Mouse (Mus musculus) inflammation-experienced regulatory T-cells, adult 6 months (primary cell): ENCODE measurements around the gene Pbx3. TPM values are rescaled to one million over a fixed set of nuclear protein-coding genes. Genes with fewer than 3 reads are reported as not detected.

Experiments used
- ATAC-seq: one replicate; pipeline ENCODE4 v1.8.0; 2017
- polyA plus RNA-seq, 3 experiments: library from polyadenylated mRNA; unstranded; fragments of 100-300 nt; shearing (Covaris generic); gene quantifications; one replicate each; pipeline ENCODE4 v1.2.1; 2017

The Pbx3 gene
- polyA plus RNA-seq, 3 experiments from 2014 or later: 1.2 to 3.4 (median 1.6) TPM

DNA sequence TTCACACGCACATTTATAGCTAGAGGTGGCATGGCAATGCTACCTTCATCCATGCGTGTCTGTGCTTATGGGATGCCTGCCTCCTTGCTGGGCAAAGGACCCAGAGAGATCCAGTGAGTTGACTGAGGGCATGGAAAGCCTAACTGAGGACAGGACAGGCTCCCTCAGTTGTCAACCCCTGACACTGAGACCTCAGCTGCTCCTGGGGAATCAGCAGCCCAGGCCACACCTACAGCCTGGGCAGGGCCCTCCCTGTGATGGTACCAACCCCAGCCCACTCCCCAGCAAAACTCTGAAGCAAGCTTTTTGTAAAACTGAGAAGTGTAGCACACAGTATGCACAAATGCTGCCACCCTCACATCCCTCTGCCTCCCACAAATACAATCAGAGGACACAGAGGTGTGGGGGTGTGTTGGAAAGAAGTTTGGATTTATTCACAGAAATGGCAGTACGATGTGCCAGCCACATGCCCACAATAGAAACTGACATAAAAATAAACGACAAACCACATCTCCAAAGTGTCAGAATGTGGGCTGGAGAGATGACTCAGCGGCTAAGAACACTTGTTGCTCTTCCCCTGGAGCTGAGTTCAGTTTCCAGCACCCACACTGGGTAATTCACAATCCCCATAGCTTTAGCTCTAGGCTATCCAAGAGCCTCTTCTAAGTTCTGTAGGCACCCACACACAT lies 233.3 kb downstream of the Pbx3 start:
- no peak for ATAC-seq

DNA sequence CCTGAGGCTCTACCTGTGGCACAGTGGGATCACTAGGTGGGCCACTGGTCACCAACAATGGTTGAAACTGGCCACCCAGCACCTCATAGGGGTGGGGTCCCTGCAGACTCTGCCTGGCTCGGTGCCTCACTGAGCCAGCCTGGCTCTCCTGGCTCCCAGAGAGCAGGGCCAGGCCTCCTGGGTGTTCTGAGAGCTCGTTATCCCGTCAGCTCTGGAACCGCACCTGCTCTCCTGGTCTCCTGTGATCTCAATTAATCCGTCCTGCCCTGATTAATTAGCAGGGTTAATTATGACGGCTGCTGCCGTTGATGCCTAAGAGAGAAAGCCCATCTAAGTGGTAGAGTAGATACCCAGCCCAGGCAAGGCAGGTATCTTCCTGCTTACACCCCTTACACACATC lies 237.6 kb downstream of the Pbx3 start:
- ATAC-seq: no peak

DNA sequence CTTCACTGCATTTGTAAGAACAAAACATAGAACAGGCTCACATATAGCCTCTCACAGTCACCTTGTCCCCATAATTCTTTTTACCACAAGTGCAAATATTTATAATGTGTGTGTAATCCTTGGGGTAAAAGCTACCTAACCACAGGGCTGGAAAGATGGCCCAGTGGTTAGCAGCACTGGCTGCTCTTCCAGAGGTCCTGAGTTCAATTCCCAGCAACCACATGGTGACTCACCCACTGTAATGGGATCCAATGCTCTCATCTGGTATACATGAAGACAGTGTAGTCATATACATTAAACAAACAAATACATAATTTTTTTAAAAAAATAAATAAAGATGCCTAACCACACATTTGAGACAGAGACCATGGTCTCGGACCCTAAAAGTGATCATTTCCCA lies 240.2 kb downstream of the Pbx3 start:
- ATAC-seq: no peak

DNA sequence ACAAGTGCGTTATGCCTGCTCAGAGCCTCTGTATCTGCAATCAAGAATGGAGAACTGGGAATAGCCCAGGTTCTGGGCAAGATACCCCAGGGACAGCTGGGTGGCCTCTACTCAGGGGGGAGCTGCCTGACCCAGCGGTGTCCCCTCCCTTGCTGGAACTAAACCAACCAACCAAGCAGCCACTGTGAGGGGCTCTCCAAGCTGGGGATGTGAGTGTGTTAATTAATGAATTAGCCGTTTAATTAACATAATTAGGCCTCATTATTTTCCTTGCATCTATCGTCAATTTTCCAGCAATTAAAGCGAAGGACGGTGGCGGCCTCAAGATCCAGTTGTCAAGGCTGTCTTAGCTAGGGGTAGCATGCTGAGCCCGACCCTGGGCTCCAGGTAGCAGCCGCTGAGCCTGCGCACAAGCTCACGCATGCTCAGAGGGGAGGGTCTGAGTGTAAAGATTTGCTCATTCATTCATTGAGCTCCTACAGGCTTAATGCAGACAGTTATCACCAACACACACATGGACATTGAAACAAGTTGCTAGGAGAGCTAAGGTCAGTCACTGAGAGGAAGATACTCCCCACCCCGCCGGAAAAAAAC lies 243.2 kb downstream of the Pbx3 start:
- ATAC-seq: no peak

DNA sequence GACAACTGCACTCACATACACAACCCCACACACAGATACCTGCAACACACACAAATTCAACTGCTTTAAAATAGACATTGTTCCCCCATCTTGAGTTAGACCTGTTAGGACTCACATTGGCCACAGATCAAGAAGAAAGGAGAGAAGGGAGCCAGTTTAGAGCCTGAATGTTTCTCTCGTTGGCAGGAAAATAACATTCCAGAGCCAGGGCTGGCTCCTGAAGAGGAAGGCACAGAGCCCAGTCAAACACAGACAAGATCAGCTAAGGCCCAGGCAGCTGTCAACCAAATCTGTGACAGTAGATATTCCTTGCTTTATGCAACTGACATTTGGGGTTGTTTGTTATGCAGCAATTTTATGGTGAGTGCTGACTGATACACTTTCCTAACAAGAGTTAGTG lies 245.1 kb downstream of the Pbx3 start:
- no peak for ATAC-seq

DNA sequence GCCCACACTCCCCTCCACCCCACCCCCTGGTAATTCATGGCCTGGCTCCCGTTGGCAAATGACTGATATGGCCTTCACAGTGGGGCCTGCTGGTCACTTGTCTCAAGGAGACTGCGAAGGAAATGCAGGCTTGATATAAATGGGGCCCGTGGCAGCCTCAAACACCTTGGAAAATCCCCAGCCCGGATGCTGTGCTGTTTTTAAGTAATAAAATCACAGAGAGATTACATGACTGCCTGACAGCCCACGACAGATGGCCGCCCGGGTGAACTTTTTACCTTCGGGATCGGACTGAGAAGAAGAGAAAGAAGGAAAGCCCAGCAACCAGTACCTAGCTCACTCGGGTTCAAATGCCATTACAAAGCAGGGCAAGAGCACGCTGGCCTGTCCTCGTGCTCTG lies 249.0 kb downstream of the Pbx3 start:
- no peak for ATAC-seq

Other genes starting within 250 kb of the Pbx3 start
- 10 to 100 TPM; 16.3 to 23.3 (median 18.3) TPM for gene Mapkap1, start 33.6 kb upstream of the Pbx3 start, polyA plus RNA-seq